Mouse (Mus musculus): ENCODE measurements at regions not wholly inside any gene's neighbourhood (a gene's known extent, or its start where the extent isn't known, plus 50 kb on each side); places are given as distances from the start of the nearest gene placed in this dataset.

GRCm38 (mm10) chr13:75204417-75204816 is 114.8 kb downstream of the Pcsk1 start:
- ATAC-seq (ENCODE audit: low FRiP score, low TSS enrichment) (no peak), DNase-seq (ENCODE audit: low spot score) (no peak)
- H3K4me3 ChIP-seq (ENCODE audit: low read depth, low read length): no peak overlapping the region
- no peaks in the 10 kb centered on the region for H3K4me1 ChIP-seq (replicated peaks; ENCODE audit: control insufficient read depth, insufficient read depth)
- H3K9me3 ChIP-seq (ENCODE audit: control insufficient read depth, low read length): no peaks in the 10 kb centered on the region
- no peaks in the 10 kb centered on the region for H3K36me3 ChIP-seq (ENCODE audit: control insufficient read depth, insufficient read depth, low read length)
- TF ChIP-seq CTCF (IDR thresholded peaks at IDR 0.05; ENCODE audit: low read depth) (peak; percentile 70), EP300 (optimal IDR thresholded peaks at IDR 0.05) (no peak)
- no peak overlapping the region for H3K9ac ChIP-seq (ENCODE audit: low read length)
- H3K27ac ChIP-seq (replicated peaks): no peak overlapping the region
- H3K4me2 ChIP-seq (replicated peaks; ENCODE audit: low read depth): no peak overlapping the region
- whole genome bisulfite sequencing: 14% methylated on average over 2 of the region's 2 CpGs
- H3K27me3 ChIP-seq (ENCODE audit: control insufficient read depth, insufficient read depth, low read length): no peaks in the 10 kb centered on the region

GRCm38 (mm10) chr13:75223944-75224343 is 134.3 kb downstream of the Pcsk1 start:
- Histone ChIP-seq H3K9ac (ENCODE audit: low read length) (no peak overlapping the region), H3K9me3 (ENCODE audit: control insufficient read depth, low read length) (no peaks in the 10 kb centered on the region), H3K4me3 (ENCODE audit: low read depth, low read length) (no peak overlapping the region), H3K4me2 (replicated peaks; ENCODE audit: low read depth) (no peak overlapping the region), H3K27ac (replicated peaks) (no peak overlapping the region), H3K4me1 (replicated peaks; ENCODE audit: control insufficient read depth, insufficient read depth) (no peaks in the 10 kb centered on the region), H3K27me3 (ENCODE audit: control insufficient read depth, insufficient read depth, low read length) (no peaks in the 10 kb centered on the region), H3K36me3 (ENCODE audit: control insufficient read depth, insufficient read depth, low read length) (no peaks in the 10 kb centered on the region)
- no peak for TF ChIP-seq CTCF (IDR thresholded peaks at IDR 0.05; ENCODE audit: low read depth)
- no peak for TF ChIP-seq EP300 (optimal IDR thresholded peaks at IDR 0.05)
- DNase-seq (ENCODE audit: low spot score) (no peak), ATAC-seq (ENCODE audit: low FRiP score, low TSS enrichment) (no peak)

- no peak overlapping the region for H3K27ac ChIP-seq (replicated peaks)
- H3K4me1 ChIP-seq (replicated peaks; ENCODE audit: control insufficient read depth, insufficient read depth): no peaks in the 10 kb centered on the region
- H3K9me3 ChIP-seq (ENCODE audit: control insufficient read depth, low read length): no peaks in the 10 kb centered on the region
- no peak overlapping the region for H3K9ac ChIP-seq (ENCODE audit: low read length)
- H3K4me3 ChIP-seq (ENCODE audit: low read depth, low read length): no peak overlapping the region
- ATAC-seq (ENCODE audit: low FRiP score, low TSS enrichment): peak; percentile 75
- no peak overlapping the region for H3K4me2 ChIP-seq (replicated peaks; ENCODE audit: low read depth)
- no peaks in the 10 kb centered on the region for H3K27me3 ChIP-seq (ENCODE audit: control insufficient read depth, insufficient read depth, low read length)
- TF ChIP-seq EP300 (optimal IDR thresholded peaks at IDR 0.05) (no peak), CTCF (IDR thresholded peaks at IDR 0.05; ENCODE audit: low read depth) (no peak)
- WGBS: 62% methylated on average over 7 of the region's 7 CpGs
- DNase-seq (ENCODE audit: low spot score): no peak
- H3K36me3 ChIP-seq (ENCODE audit: control insufficient read depth, insufficient read depth, low read length): no peaks in the 10 kb centered on the region
Observed at GRCm38 (mm10) chr13:75225581-75226297, 136.1 kb downstream of the Pcsk1 start.

- Histone ChIP-seq H3K4me2 (replicated peaks; ENCODE audit: low read depth) (no peak overlapping the region), H3K9me3 (ENCODE audit: control insufficient read depth, low read length) (no peaks in the 10 kb centered on the region), H3K4me1 (replicated peaks; ENCODE audit: control insufficient read depth, insufficient read depth) (no peaks in the 10 kb centered on the region), H3K27me3 (ENCODE audit: control insufficient read depth, insufficient read depth, low read length) (no peaks in the 10 kb centered on the region), H3K27ac (replicated peaks) (no peak overlapping the region), H3K4me3 (ENCODE audit: low read depth, low read length) (no peak overlapping the region), H3K36me3 (ENCODE audit: control insufficient read depth, insufficient read depth, low read length) (no peaks in the 10 kb centered on the region), H3K9ac (ENCODE audit: low read length) (no peak overlapping the region)
- ATAC-seq (ENCODE audit: low FRiP score, low TSS enrichment): no peak
- TF ChIP-seq CTCF (IDR thresholded peaks at IDR 0.05; ENCODE audit: low read depth): peak; percentile 92
- no peak for TF ChIP-seq EP300 (optimal IDR thresholded peaks at IDR 0.05)
- DNase-seq (ENCODE audit: low spot score): peak; percentile 85
- 22% methylated on average over 5 of the region's 5 CpGs for whole genome bisulfite sequencing
Observed at GRCm38 (mm10) chr13:75227616-75228277, 138.1 kb downstream of the Pcsk1 start.

GRCm38 (mm10) chr13:75236424-75236823 is 146.8 kb downstream of the Pcsk1 start:
- Histone ChIP-seq H3K4me2 (replicated peaks; ENCODE audit: low read depth) (no peak overlapping the region), H3K4me3 (ENCODE audit: low read depth, low read length) (no peak overlapping the region), H3K9me3 (ENCODE audit: control insufficient read depth, low read length) (no peaks in the 10 kb centered on the region), H3K4me1 (replicated peaks; ENCODE audit: control insufficient read depth, insufficient read depth) (no peaks in the 10 kb centered on the region), H3K27me3 (ENCODE audit: control insufficient read depth, insufficient read depth, low read length) (no peaks in the 10 kb centered on the region), H3K27ac (replicated peaks) (no peak overlapping the region), H3K36me3 (ENCODE audit: control insufficient read depth, insufficient read depth, low read length) (no peaks in the 10 kb centered on the region), H3K9ac (ENCODE audit: low read length) (no peak overlapping the region)
- ATAC-seq (ENCODE audit: low FRiP score, low TSS enrichment) (no peak), DNase-seq (ENCODE audit: low spot score) (peak; percentile 30)
- no peak for TF ChIP-seq EP300 (optimal IDR thresholded peaks at IDR 0.05)
- no peak for TF ChIP-seq CTCF (IDR thresholded peaks at IDR 0.05; ENCODE audit: low read depth)
- WGBS: 48% methylated on average over 2 of the region's 2 CpGs
